Mouse (Mus musculus): ENCODE results near the gene 1810046K07Rik. TPM values are rescaled to one million over a fixed set of nuclear protein-coding genes. Genes with fewer than 3 reads are reported as not detected.

1810046K07Rik gene
- polyA plus RNA-seq, 1 experiment from 2014 or later: not detected

DNA sequence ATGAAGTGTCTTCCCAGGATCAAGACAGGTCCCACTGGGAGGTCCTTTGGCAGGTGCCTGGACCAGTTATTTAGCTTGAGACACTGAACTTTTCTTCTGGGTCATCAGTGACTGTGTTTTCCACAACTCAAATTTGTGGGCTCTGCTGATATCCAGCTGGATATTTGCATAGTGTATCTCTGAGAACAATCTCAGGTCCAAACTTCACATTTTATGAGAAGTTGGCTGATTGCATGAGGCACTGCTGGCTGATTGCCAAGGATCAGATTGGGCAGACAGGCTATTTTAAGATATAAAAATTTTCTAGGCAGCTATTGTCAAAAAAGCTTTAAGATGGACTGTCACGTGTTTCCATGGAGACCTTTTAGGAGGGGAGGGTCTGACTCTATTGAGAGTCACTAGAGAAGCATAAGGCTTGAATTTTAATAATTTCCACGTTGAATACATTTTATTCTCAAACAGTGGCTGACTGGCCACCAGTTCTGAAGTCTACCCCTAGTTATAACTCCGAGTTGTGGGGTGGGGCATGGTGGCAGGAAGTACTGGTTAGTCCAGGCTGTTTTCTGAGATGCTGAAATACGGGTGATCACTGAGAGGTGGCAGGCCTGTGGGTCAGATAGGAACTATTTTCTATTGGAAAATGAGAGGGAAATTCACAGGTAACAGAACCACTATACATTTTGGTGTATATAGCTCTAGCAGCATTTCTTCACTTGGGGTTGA is 71.8 kb downstream of the 1810046K07Rik start:
- Histone ChIP-seq H3K27me3 (ENCODE audit: control insufficient read depth, insufficient read depth, low read length) (no peaks in the 10 kb centered on the region), H3K9ac (ENCODE audit: low read length) (no peak overlapping the region), H3K4me1 (replicated peaks; ENCODE audit: control insufficient read depth, insufficient read depth, low read length) (no peaks in the 10 kb centered on the region), H3K9me3 (ENCODE audit: control insufficient read depth, low read length) (no peaks in the 10 kb centered on the region), H3K36me3 (ENCODE audit: control insufficient read depth, insufficient read depth, low read length) (no peaks in the 10 kb centered on the region), H3K4me3 (ENCODE audit: low read depth, low read length) (no peak overlapping the region), H3K27ac (ENCODE audit: low read depth, low read length) (no peak overlapping the region), H3K4me2 (ENCODE audit: low read depth, low read length, severe bottlenecking) (no peak overlapping the region)
- 81% methylated on average over 4 of the region's 4 CpGs for WGBS
- DNase-seq (ENCODE audit: low spot score) (no peak), ATAC-seq (replicated peaks; ENCODE audit: low FRiP score) (no peak)

Other genes starting within 250 kb of the 1810046K07Rik start
- gene 4833427G06Rik, start 226.8 kb downstream of the 1810046K07Rik start, polyA plus RNA-seq (2014; fragmentation: Nextera tagmentation; extraction: Ambion mirVana): not detected in 2 replicates
- gene Gm32742, start 163.4 kb downstream of the 1810046K07Rik start, polyA plus RNA-seq (2014; fragmentation: Nextera tagmentation; extraction: Ambion mirVana): not detected in 2 replicates
- not detected in 2 replicates for gene Pou2af1, start 115.2 kb downstream of the 1810046K07Rik start, polyA plus RNA-seq (2014; fragmentation: Nextera tagmentation; extraction: Ambion mirVana)
- 1.0 and 2.3 TPM in 2 replicates for gene Colca2, start 50.3 kb downstream of the 1810046K07Rik start, polyA plus RNA-seq (2014; fragmentation: Nextera tagmentation; extraction: Ambion mirVana)

All from forebrain, embryonic 11.5 days (tissue).